Mouse (Mus musculus) liver, embryonic 11.5 days (tissue): ENCODE data around the gene Crocc2. TPM values are rescaled to one million over a fixed set of nuclear protein-coding genes. Genes with fewer than 3 reads are reported as not detected.

Experiments used
- ATAC-seq: fragments of 200-750 bp; cut with Nextera tagmentation; replicated peaks from 2 replicates; pipeline ENCODE4 v1.8.0; 2017; ENCODE audit warnings: moderate number of reproducible peaks, mild to moderate bottlenecking, moderate TSS enrichment, moderate library complexity; ENCODE audit not compliant: low FRiP score
- DNase-seq: peaks from one replicate; pipeline ENCODE4 v3.0.0-alpha.2; 2017; ENCODE audit warnings: low spot score
- H3K27ac ChIP-seq: fragments of 300-500 bp; sonication (generic); 2 replicates; pipeline ENCODE4 v1.5.1; 2014; ENCODE audit warnings: mild to moderate bottlenecking, low read depth, low read length, control low read depth
- H3K27me3 ChIP-seq: fragments of 300-500 bp; sonication (generic); replicated peaks from 2 replicates; pipeline ENCODE4 v1.6.1; 2014; ENCODE audit warnings: low read length, mixed read lengths; ENCODE audit not compliant: control insufficient read depth, insufficient read depth
- H3K36me3 ChIP-seq: fragments of 300-500 bp; sonication (generic); 2 replicates; pipeline ENCODE4 v1.6.1; 2014; ENCODE audit warnings: mild to moderate bottlenecking, low read length, moderate library complexity, mixed read lengths; ENCODE audit not compliant: control insufficient read depth, insufficient read depth
- H3K4me1 ChIP-seq: fragments of 300-500 bp; sonication (generic); replicated peaks from 2 replicates; pipeline ENCODE4 v1.6.1; 2014; ENCODE audit warnings: low read length, mixed read lengths; ENCODE audit not compliant: control insufficient read depth, insufficient read depth
- H3K4me2 ChIP-seq: fragments of 300-500 bp; sonication (generic); 2 replicates; pipeline ENCODE4 v1.6.1; 2014; ENCODE audit warnings: mild to moderate bottlenecking, control low read depth, moderate library complexity
- H3K4me3 ChIP-seq: fragments of 300-500 bp; sonication (generic); 2 replicates; pipeline ENCODE4 v1.5.1; 2014; ENCODE audit warnings: low read depth, low read length, control low read depth
- H3K9ac ChIP-seq: fragments of 300-500 bp; sonication (generic); 2 replicates; pipeline ENCODE4 v1.6.1; 2014; ENCODE audit warnings: low read depth, low read length, control low read depth
- H3K9me3 ChIP-seq: fragments of 300-500 bp; sonication (generic); 2 replicates; pipeline ENCODE4 v1.6.1; 2016; ENCODE audit warnings: low read length, inconsistent platforms, mixed read lengths; ENCODE audit not compliant: control insufficient read depth
- WGBS: fragments of 180-500 bp; shearing (Covaris S2); extraction: QIAGEN DNeasy Blood & Tissue Kit; methylation state at CpG from one replicate; pipeline ENCODE4 v1.1.7; 2014; 5-methylcytosine and 5-hydroxymethylcytosine counted together
- polyA plus RNA-seq: library from polyadenylated mRNA; unstranded; fragments of >200 nt; fragmentation: Nextera tagmentation; extraction: Ambion mirVana; gene quantifications from 2 replicates; pipeline ENCODE4 v1.2.1, GENCODE M21; 2014

Crocc2 gene
- polyA plus RNA-seq, 1 experiment from 2014 or later: 0.16 TPM

- Histone ChIP-seq H3K4me1 (no peaks in the 10 kb centered on the region), H3K27ac (no peak overlapping the region), H3K9me3 (no peaks in the 10 kb centered on the region), H3K27me3 (no peaks in the 10 kb centered on the region), H3K4me2 (no peak overlapping the region), H3K36me3 (no peaks in the 10 kb centered on the region), H3K9ac (no peak overlapping the region), H3K4me3 (no peak overlapping the region)
- WGBS: 51% methylated on average over 8 of the region's 8 CpGs
- no peak for ATAC-seq
- DNase-seq: no peak
Observed at GRCm38 (mm10) chr1:93132676-93133075, 35.8 kb upstream of the Crocc2 start.

GRCm38 (mm10) chr1:93135036-93135526, 33.4 kb upstream of the Crocc2 start, which contains the start of gene Agxt:
Gene Agxt (plus strand): TSS chr1:93135240.
- DNase-seq: no peak
- Histone ChIP-seq H3K27ac (no peak within 1 kb of the TSS), H3K9me3 (no peaks in the 10 kb centered on the region), H3K4me1 (no peaks in the 10 kb centered on the region), H3K4me2 (no peak within 1 kb of the TSS), H3K36me3 (no peaks in the 10 kb centered on the region), H3K27me3 (no peaks in the 10 kb centered on the region), H3K4me3 (no peak within 1 kb of the TSS), H3K9ac (no peak within 1 kb of the TSS)
- WGBS: 75% methylated on average over 12 of the region's 12 CpGs
- ATAC-seq: no peak

DNA sequence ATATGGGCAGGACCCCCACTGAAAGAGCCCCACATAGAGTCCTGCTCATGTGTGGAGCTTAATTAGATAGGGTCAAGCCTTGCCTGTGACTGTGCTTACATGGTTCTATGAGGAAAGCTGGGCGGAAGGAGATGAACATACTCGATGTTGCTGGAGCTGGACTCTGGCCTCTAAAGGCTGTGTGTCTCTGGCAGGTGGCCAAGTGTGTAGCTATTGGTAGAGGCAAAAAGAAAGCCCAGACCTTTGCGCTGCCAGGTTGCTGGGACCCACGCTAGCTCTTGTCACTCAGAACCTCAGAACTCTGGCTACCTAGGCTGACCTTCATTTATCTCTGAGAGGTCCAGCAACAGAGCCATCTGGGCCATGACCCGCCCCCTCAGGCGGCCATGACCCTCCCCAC, 30.0 kb upstream of the Crocc2 start:
- ATAC-seq (peak; percentile 25; the same call in 1 of the 2 replicates), DNase-seq (no peak)
- Histone ChIP-seq H3K27ac (no peak overlapping the region), H3K4me3 (no peak overlapping the region), H3K27me3 (no peaks in the 10 kb centered on the region), H3K9ac (no peak overlapping the region), H3K9me3 (no peaks in the 10 kb centered on the region), H3K4me1 (no peaks in the 10 kb centered on the region), H3K4me2 (no peak overlapping the region), H3K36me3 (no peaks in the 10 kb centered on the region)
- 73% methylated on average over 6 of the region's 6 CpGs for WGBS

DNA sequence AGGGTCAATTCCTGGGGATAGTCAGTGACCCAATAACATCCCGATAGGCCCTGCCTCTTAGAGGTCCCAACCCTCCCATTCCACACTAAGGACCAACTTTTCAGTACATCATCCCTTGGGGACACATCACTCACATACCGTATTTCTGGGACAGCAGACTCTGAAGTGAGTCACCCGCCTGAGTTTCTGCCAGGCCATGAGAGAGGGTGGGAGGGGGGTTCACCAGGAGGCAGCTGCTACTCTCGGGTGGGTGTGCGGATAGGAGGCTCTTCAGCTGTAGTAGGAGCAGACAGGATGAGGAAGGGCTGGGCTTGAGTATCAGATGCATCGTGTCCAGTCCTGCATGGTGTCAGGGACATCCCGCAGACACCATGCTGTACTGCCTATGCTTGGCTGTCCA, 28.8 kb upstream of the Crocc2 start:
- H3K36me3 ChIP-seq: no peaks in the 10 kb centered on the region
- H3K27ac ChIP-seq: no peak overlapping the region
- ATAC-seq: no peak
- WGBS: 77% methylated on average over 7 of the region's 7 CpGs
- H3K4me3 ChIP-seq: no peak overlapping the region
- DNase-seq: no peak
- H3K9ac ChIP-seq: no peak overlapping the region
- no peaks in the 10 kb centered on the region for H3K9me3 ChIP-seq
- no peaks in the 10 kb centered on the region for H3K27me3 ChIP-seq
- no peaks in the 10 kb centered on the region for H3K4me1 ChIP-seq
- no peak overlapping the region for H3K4me2 ChIP-seq

- Histone ChIP-seq H3K27ac (no peak overlapping the region), H3K4me3 (no peak overlapping the region), H3K4me2 (no peak overlapping the region), H3K9ac (no peak overlapping the region), H3K9me3 (no peaks in the 10 kb centered on the region), H3K27me3 (no peaks in the 10 kb centered on the region), H3K36me3 (no peaks in the 10 kb centered on the region), H3K4me1 (no peaks in the 10 kb centered on the region)
- no peak for ATAC-seq
- 67% methylated on average over 1 of the region's 1 CpGs for WGBS
- no peak for DNase-seq
Observed at GRCm38 (mm10) chr1:93142871-93143270, 25.7 kb upstream of the Crocc2 start.

DNA sequence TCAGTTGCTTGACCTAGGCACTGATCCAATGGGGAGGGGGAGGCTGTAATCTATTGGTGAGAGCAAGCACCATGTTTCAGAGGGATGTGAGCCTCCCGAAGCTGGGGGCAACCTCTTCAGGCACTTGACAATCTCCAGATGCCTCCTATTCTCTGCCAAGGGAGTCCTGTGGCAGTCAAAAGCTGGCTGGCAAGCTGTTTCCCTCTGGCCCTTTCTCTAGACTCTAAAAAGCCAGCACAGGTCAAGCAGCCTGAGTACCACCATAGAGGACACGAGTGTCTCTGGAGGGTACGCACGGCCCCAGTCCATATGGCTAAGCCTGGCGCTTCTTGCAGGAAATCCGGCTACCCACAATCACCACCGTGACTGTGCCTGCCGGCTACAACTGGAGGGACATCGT, 24.3 kb upstream of the Crocc2 start:
- Histone ChIP-seq H3K9ac (no peak overlapping the region), H3K27ac (no peak overlapping the region), H3K9me3 (no peaks in the 10 kb centered on the region), H3K4me3 (no peak overlapping the region), H3K27me3 (no peaks in the 10 kb centered on the region), H3K4me2 (no peak overlapping the region), H3K36me3 (no peaks in the 10 kb centered on the region), H3K4me1 (no peaks in the 10 kb centered on the region)
- DNase-seq: no peak
- no peak for ATAC-seq
- WGBS: 69% methylated on average over 9 of the region's 9 CpGs

DNA sequence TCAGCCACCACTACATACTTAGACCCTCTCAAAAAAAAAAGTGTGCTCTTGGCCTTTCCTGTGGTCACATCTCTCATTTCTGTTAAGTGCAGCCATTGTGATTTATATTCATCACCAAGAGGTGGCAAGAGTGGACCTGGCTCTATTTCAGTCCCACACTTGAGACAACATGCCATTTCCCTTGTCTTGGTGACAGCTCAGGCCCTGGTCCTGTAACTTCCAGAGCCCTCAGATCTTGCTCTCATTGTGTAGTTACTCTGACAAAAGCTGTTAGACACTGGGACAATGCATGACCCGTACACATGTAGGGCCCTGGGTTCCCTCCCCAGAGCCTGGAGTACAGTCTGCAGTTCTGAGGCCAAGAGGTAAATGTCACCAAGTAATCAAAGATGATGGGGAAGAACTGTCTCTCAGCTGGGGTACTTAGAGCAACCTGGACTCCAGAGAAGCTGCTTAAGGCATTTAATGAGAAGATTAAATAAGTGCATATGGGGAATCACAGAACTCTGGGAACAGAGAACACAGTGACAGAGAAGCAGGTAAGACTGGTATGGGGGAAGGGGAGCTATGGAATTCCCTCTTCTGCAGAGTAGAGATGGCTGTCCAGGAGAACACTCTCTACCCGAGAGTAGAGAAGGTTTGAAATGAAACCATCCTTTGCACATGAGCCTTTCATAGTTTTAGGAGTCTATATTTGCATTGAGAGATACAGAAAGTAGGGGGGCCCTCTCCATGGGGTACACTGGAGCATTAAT, 17.4 kb upstream of the Crocc2 start:
- no peaks in the 10 kb centered on the region for H3K27me3 ChIP-seq
- no peaks in the 10 kb centered on the region for H3K9me3 ChIP-seq
- no peaks in the 10 kb centered on the region for H3K4me1 ChIP-seq
- no peak overlapping the region for H3K4me3 ChIP-seq
- no peak overlapping the region for H3K4me2 ChIP-seq
- H3K9ac ChIP-seq: no peak overlapping the region
- WGBS: 51% methylated on average over 2 of the region's 2 CpGs
- no peaks in the 10 kb centered on the region for H3K36me3 ChIP-seq
- DNase-seq: no peak
- no peak for ATAC-seq
- no peak overlapping the region for H3K27ac ChIP-seq

DNA sequence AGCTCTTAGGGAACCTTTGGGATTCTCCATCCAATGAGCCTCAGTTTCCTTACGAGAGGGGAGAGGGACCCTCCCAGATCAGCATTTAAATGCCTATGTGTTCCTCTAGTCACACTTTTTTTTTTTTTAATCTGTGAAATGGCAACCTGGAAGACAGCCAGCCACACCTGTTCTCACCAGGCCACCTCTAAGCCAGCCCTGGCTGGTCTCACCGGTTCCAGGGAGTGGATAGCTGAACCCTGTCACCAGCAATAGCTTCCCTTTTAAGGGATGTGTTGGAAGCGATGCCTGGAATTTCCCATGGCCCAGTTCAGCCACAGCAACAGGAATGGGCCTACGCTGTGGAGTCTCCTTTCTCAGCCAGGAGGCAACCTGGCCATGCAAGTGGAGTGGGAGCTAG, 11.0 kb upstream of the Crocc2 start:
- ATAC-seq (no peak), DNase-seq (no peak)
- Histone ChIP-seq H3K9me3 (no peaks in the 10 kb centered on the region), H3K4me3 (no peak overlapping the region), H3K36me3 (no peaks in the 10 kb centered on the region), H3K9ac (no peak overlapping the region), H3K4me1 (no peaks in the 10 kb centered on the region), H3K27me3 (no peaks in the 10 kb centered on the region), H3K27ac (no peak overlapping the region), H3K4me2 (no peak overlapping the region)
- WGBS: 71% methylated on average over 4 of the region's 4 CpGs

- DNase-seq: no peak
- ATAC-seq: no peak
- 78% methylated on average over 8 of the region's 8 CpGs for WGBS
- no peaks in the 10 kb centered on the region for H3K36me3 ChIP-seq
- H3K27me3 ChIP-seq: no peaks in the 10 kb centered on the region
- no peaks in the 10 kb centered on the region for H3K9me3 ChIP-seq
- H3K27ac ChIP-seq: no peak overlapping the region
- no peak overlapping the region for H3K4me2 ChIP-seq
- H3K4me1 ChIP-seq: no peaks in the 10 kb centered on the region
- no peak overlapping the region for H3K4me3 ChIP-seq
- H3K9ac ChIP-seq: no peak overlapping the region
Observed at GRCm38 (mm10) chr1:93158916-93159315, 9.6 kb upstream of the Crocc2 start.
